Mouse (Mus musculus) naive thymus-derived CD4-positive, alpha-beta T cell, adult 2 months (primary cell): Measurements from ENCODE around the gene Inf2.

Source experiments
- DNase-seq: peaks from one replicate; pipeline ENCODE4 v3.0.0-alpha.2; 2011; ENCODE audit warnings: low read depth

Inf2 gene

GRCm38 (mm10) chr12:112570160-112570559 is 18.4 kb upstream of the Inf2 start:
- DNase-seq = no peak

- no peak for DNase-seq
Measured at GRCm38 (mm10) chr12:112571064-112571463, 17.5 kb upstream of the Inf2 start.

- no peak for DNase-seq
Measured at GRCm38 (mm10) chr12:112575274-112575986, 13.2 kb upstream of the Inf2 start.

GRCm38 (mm10) chr12:112576341-112576740 is 12.2 kb upstream of the Inf2 start:
- no peak for DNase-seq

GRCm38 (mm10) chr12:112576749-112577148 is 11.8 kb upstream of the Inf2 start:
- DNase-seq = no peak

- DNase-seq = no peak
Measured at GRCm38 (mm10) chr12:112578296-112579090, 10.1 kb upstream of the Inf2 start.

- DNase-seq = no peak
Measured at GRCm38 (mm10) chr12:112579430-112579829, 9.2 kb upstream of the Inf2 start.

- DNase-seq = no peak
Measured at GRCm38 (mm10) chr12:112579926-112580325, 8.7 kb upstream of the Inf2 start.

GRCm38 (mm10) chr12:112581113-112581512 is 7.5 kb upstream of the Inf2 start:
- no peak for DNase-seq

GRCm38 (mm10) chr12:112584954-112585353 is 3.6 kb upstream of the Inf2 start:
- DNase-seq = no peak

GRCm38 (mm10) chr12:112585924-112586538 is 2.6 kb upstream of the Inf2 start:
- no peak for DNase-seq

- DNase-seq = peak; percentile 59
Measured at GRCm38 (mm10) chr12:112587125-112588124, 1.2 kb upstream of the Inf2 start.

- no peak for DNase-seq
Measured at GRCm38 (mm10) chr12:112589491-112590191, 1.1 kb downstream of the Inf2 start.

- no peak for DNase-seq
Measured at GRCm38 (mm10) chr12:112590566-112591239, 2.1 kb downstream of the Inf2 start.

- DNase-seq = no peak
Measured at GRCm38 (mm10) chr12:112591240-112591639, 2.7 kb downstream of the Inf2 start.

GRCm38 (mm10) chr12:112591730-112592129 is 3.1 kb downstream of the Inf2 start:
- DNase-seq = no peak

- no peak for DNase-seq
Measured at GRCm38 (mm10) chr12:112592985-112593734, 4.6 kb downstream of the Inf2 start.

GRCm38 (mm10) chr12:112593951-112594915 is 5.6 kb downstream of the Inf2 start:
- DNase-seq = peak; percentile 59

- DNase-seq = no peak
Measured at GRCm38 (mm10) chr12:112594989-112595388, 6.4 kb downstream of the Inf2 start.
